Mouse (Mus musculus): ENCODE measurements around the gene Nvl. TPM values are rescaled to one million over a fixed set of nuclear protein-coding genes. Genes with fewer than 3 reads are reported as not detected.

The Nvl gene
- polyA plus RNA-seq (2016; fragmentation: Nextera tagmentation; extraction: Ambion mirVana): 30.2 and 42.2 TPM in 2 replicates

DNA sequence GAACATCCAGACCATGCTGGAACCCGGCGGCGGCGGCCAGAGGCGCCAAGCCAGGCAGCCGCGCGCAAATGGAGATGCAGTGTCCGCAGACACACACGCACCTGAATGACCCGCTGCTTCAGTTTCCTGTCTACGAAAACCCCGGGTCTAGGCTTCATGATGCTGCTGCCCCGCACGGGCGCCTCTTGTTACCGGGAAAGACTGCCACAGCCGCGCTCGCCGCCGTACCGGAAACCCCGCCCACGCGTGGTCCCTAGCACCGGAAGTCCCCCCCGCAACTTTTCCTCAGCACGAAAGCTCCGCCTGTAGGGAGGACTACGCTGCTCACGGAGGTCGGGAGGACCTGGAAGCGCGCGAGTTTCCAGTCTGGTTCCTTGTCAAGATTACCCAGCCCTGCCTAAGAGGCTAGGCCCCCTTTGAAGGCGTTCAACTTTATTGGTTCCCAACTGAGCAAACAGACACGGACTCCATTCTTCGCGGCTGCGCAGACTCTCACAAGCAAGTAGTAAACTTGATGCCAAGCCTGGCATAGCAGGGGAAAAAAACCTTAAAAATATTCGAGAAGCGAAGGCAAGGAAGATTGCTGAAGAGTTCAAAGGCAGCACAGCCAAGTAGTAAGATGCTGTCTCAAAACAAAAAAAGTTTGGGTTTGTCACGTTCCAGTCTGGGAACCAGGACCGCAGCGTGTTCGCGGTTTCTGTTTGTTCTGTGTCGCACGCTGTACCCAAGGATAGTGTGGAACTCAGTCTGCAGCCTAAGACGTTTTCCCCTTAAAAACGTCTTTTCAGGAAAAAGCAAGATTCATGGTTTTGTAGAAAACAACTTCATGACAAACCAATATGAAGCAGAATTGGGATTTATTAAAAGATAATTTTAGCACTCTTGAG, at the start of gene Nvl, which contains the start of gene Cnih4:
Gene Nvl (minus strand): TSS at position 255 of the 887 bp plus-strand sequence.
Gene Cnih4 (plus strand): TSS at position 744 of the 887 bp plus-strand sequence.
- peak; percentile 96 for DNase-seq (ENCODE audit: low spot score)
- WGBS: under 1% methylated on average over 52 of the region's 52 CpGs
- H3K27ac ChIP-seq: peak within 1 kb of the TSS; percentile 88
- H3K4me1 ChIP-seq (replicated peaks): peaks cover 39% of the 10 kb centered on the region
- peak within 1 kb of the TSS; percentile 84 for H3K4me3 ChIP-seq
- H3K9me3 ChIP-seq: no peaks in the 10 kb centered on the region
- H3K27me3 ChIP-seq (ENCODE audit: insufficient read depth, poor library complexity, severe bottlenecking): no peaks in the 10 kb centered on the region
- peaks cover 29% of the 10 kb centered on the region for H3K36me3 ChIP-seq

GRCm38 (mm10) chr1:181188925-181189324, 44.9 kb upstream of the Nvl start:
- Histone ChIP-seq H3K4me3 (no peak overlapping the region), H3K4me1 (replicated peaks) (no peaks in the 10 kb centered on the region), H3K27me3 (ENCODE audit: insufficient read depth, poor library complexity, severe bottlenecking) (no peaks in the 10 kb centered on the region), H3K36me3 (peaks cover 99% of the 10 kb centered on the region), H3K9me3 (no peaks in the 10 kb centered on the region), H3K27ac (no peak overlapping the region)
- no peak for DNase-seq (ENCODE audit: low spot score)
- WGBS: 89% methylated on average over 4 of the region's 4 CpGs

DNA sequence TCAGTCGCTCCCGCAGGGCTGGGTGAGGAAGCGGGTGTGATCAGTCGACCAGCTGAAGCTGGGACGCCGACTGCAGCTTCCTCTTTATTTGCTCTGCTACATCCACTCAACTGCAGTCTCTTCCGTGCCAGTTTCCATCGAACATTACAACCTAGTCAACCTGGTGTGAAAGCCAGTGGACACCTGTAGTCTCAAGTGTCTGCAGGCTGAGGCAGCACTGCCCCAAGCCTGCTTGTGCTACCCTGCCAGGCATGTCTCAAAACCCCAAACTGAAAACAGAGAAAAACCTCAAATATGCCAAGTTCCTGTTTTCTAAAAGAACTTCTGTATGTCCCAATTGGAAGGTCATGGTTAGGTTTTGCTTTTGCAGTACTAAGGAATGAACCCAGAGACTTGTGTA, 26.2 kb upstream of the Nvl start:
- no peak overlapping the region for H3K4me3 ChIP-seq
- no peaks in the 10 kb centered on the region for H3K9me3 ChIP-seq
- peaks cover 89% of the 10 kb centered on the region for H3K36me3 ChIP-seq
- WGBS: 88% methylated on average over 8 of the region's 8 CpGs
- H3K4me1 ChIP-seq (replicated peaks): no peaks in the 10 kb centered on the region
- H3K27me3 ChIP-seq (ENCODE audit: insufficient read depth, poor library complexity, severe bottlenecking): no peaks in the 10 kb centered on the region
- no peak overlapping the region for H3K27ac ChIP-seq
- DNase-seq (ENCODE audit: low spot score): no peak

- H3K4me1 ChIP-seq (replicated peaks): no peaks in the 10 kb centered on the region
- no peak overlapping the region for H3K27ac ChIP-seq
- 84% methylated on average over 3 of the region's 3 CpGs for WGBS
- no peak for DNase-seq (ENCODE audit: low spot score)
- no peak overlapping the region for H3K4me3 ChIP-seq
- peaks cover 94% of the 10 kb centered on the region for H3K36me3 ChIP-seq
- no peaks in the 10 kb centered on the region for H3K27me3 ChIP-seq (ENCODE audit: insufficient read depth, poor library complexity, severe bottlenecking)
- H3K9me3 ChIP-seq: no peaks in the 10 kb centered on the region
Measured at GRCm38 (mm10) chr1:181168377-181168776, 24.4 kb upstream of the Nvl start.

GRCm38 (mm10) chr1:181167816-181168215, 23.8 kb upstream of the Nvl start:
- Histone ChIP-seq H3K36me3 (peaks cover 97% of the 10 kb centered on the region), H3K4me1 (replicated peaks) (no peaks in the 10 kb centered on the region), H3K9me3 (no peaks in the 10 kb centered on the region), H3K4me3 (no peak overlapping the region), H3K27ac (no peak overlapping the region), H3K27me3 (ENCODE audit: insufficient read depth, poor library complexity, severe bottlenecking) (no peaks in the 10 kb centered on the region)
- WGBS: 81% methylated on average over 2 of the region's 2 CpGs
- no peak for DNase-seq (ENCODE audit: low spot score)

GRCm38 (mm10) chr1:181151541-181151940, 7.5 kb upstream of the Nvl start:
- peak overlapping the region; percentile 96 for H3K4me3 ChIP-seq
- 49% methylated on average over 5 of the region's 5 CpGs for WGBS
- no peak for DNase-seq (ENCODE audit: low spot score)
- peak overlapping the region; percentile 96 for H3K27ac ChIP-seq
- H3K4me1 ChIP-seq (replicated peaks): peaks cover 24% of the 10 kb centered on the region
- H3K36me3 ChIP-seq: peaks cover 33% of the 10 kb centered on the region
- no peaks in the 10 kb centered on the region for H3K9me3 ChIP-seq
- H3K27me3 ChIP-seq (ENCODE audit: insufficient read depth, poor library complexity, severe bottlenecking): no peaks in the 10 kb centered on the region

DNA sequence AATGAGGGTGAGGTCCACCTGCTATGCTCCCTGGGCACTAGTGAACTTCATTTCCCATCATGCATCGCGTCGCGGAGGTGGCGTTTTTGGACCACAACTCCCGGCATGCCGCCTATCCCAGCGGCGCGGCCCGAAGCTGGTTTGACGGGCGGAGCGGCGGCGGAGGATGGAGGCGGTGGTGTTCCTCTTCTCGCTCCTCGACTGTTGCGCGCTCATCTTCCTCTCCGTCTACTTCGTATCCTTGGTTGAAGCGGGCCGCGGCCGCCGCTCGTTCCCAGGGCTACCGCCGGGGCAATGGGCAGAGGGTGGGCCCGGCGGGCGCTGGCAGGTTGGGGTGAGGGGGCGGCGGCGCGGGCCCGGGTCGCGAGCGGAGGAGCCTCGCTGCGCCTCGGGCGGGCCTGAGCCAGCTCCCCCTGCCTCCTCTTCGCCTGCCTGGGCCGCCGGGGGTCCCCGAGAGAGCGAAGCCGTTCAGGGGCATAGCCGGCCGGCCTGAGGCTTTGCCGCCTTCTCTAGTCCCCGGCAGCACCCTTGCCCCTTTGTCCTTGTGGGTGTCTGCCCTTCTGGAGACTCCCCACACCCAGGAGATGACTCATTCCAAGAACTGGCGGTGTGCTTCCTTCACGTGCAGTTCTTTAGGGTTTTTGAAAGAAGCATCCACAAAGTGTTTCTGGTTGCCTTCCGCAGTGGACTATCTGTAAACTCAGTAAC, 7.0 kb upstream of the Nvl start:
- peak overlapping the region; percentile 96 for H3K27ac ChIP-seq
- DNase-seq (ENCODE audit: low spot score): peak; percentile 87
- no peaks in the 10 kb centered on the region for H3K9me3 ChIP-seq
- peaks cover 30% of the 10 kb centered on the region for H3K4me1 ChIP-seq (replicated peaks)
- no peaks in the 10 kb centered on the region for H3K27me3 ChIP-seq (ENCODE audit: insufficient read depth, poor library complexity, severe bottlenecking)
- H3K36me3 ChIP-seq: peaks cover 28% of the 10 kb centered on the region
- under 1% methylated on average over 58 of the region's 59 CpGs for WGBS
- H3K4me3 ChIP-seq: peak overlapping the region; percentile 96

GRCm38 (mm10) chr1:181150431-181150826, 6.4 kb upstream of the Nvl start:
- Histone ChIP-seq H3K4me1 (replicated peaks) (peaks cover 36% of the 10 kb centered on the region), H3K4me3 (peak overlapping the region; percentile 96), H3K27me3 (ENCODE audit: insufficient read depth, poor library complexity, severe bottlenecking) (no peaks in the 10 kb centered on the region), H3K27ac (0 out of 2 replicates have a peak overlapping the region, but pooled peaks have one; percentile 96), H3K36me3 (peaks cover 22% of the 10 kb centered on the region), H3K9me3 (no peaks in the 10 kb centered on the region)
- WGBS: 63% methylated on average over 3 of the region's 3 CpGs
- no peak for DNase-seq (ENCODE audit: low spot score)

- Histone ChIP-seq H3K4me3 (no peak overlapping the region), H3K36me3 (peaks cover 13% of the 10 kb centered on the region), H3K27me3 (ENCODE audit: insufficient read depth, poor library complexity, severe bottlenecking) (no peaks in the 10 kb centered on the region), H3K27ac (no peak overlapping the region), H3K9me3 (no peaks in the 10 kb centered on the region), H3K4me1 (replicated peaks) (peaks cover 43% of the 10 kb centered on the region)
- no peak for DNase-seq (ENCODE audit: low spot score)
- WGBS: 73% methylated on average over 3 of the region's 3 CpGs
Measured at GRCm38 (mm10) chr1:181149373-181150017, 5.5 kb upstream of the Nvl start.

DNA sequence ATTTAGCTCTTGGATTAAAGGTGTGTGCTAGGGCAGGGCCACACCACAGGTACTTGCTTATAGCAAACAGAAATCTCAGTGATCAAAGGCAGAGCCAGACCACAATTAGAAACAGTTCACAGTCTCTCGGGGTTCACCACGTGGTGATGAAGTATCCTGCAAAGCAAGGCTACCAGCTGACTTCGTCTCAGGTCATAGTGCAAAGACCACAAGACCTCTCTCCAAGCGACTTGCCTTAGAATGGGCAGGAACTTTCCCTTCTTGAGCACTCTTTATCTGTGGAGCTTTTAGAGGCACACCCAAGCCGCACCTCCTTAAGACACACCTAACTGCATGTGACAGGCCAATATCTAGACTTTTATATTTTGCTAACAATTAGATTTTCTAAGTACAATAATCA, 4.5 kb upstream of the Nvl start:
- 66% methylated on average over 5 of the region's 5 CpGs for WGBS
- H3K9me3 ChIP-seq: no peaks in the 10 kb centered on the region
- peaks cover 3% of the 10 kb centered on the region; the same call in 1 of the 2 replicates for H3K36me3 ChIP-seq
- H3K27ac ChIP-seq: no peak overlapping the region
- H3K4me1 ChIP-seq (replicated peaks): peaks cover 43% of the 10 kb centered on the region
- no peak overlapping the region for H3K4me3 ChIP-seq
- no peaks in the 10 kb centered on the region for H3K27me3 ChIP-seq (ENCODE audit: insufficient read depth, poor library complexity, severe bottlenecking)
- DNase-seq (ENCODE audit: low spot score): no peak

DNA sequence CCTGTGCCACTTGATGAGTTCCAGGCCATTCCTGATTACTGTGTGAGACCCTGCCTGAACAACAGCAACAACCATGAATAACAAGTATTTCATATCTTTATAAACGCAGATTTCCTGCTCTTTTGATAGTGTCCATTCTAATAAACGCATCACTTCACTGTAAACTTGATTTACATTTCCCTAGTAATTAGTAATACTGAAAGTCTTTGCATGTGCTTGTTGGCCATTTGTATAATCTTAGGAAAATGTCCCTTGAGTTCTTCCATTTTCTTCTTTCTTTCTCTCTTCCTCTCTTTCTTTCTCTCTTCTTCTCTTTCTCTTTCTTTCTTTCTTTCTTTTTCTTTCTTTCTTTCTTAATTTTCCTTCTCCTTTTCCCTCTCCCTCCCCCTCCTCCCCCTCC, 2.2 kb upstream of the Nvl start:
- Histone ChIP-seq H3K4me1 (replicated peaks) (peaks cover 42% of the 10 kb centered on the region), H3K36me3 (peaks cover 9% of the 10 kb centered on the region), H3K27ac (no peak overlapping the region), H3K4me3 (peak overlapping the region; percentile 84; the same call in 1 of the 2 replicates), H3K9me3 (no peaks in the 10 kb centered on the region), H3K27me3 (ENCODE audit: insufficient read depth, poor library complexity, severe bottlenecking) (no peaks in the 10 kb centered on the region)
- no peak for DNase-seq (ENCODE audit: low spot score)
- WGBS: 80% methylated on average over 2 of the region's 2 CpGs

- peak overlapping the region; percentile 88 for H3K27ac ChIP-seq
- H3K4me3 ChIP-seq: peak overlapping the region; percentile 84
- peak; percentile 4 for DNase-seq (ENCODE audit: low spot score)
- H3K36me3 ChIP-seq: peaks cover 22% of the 10 kb centered on the region
- H3K27me3 ChIP-seq (ENCODE audit: insufficient read depth, poor library complexity, severe bottlenecking): no peaks in the 10 kb centered on the region
- no peaks in the 10 kb centered on the region for H3K9me3 ChIP-seq
- H3K4me1 ChIP-seq (replicated peaks): peaks cover 39% of the 10 kb centered on the region
- WGBS: 21% methylated on average over 12 of the region's 12 CpGs
Measured at GRCm38 (mm10) chr1:181144966-181145365, 962 bp upstream of the Nvl start.
